Mouse (Mus musculus): ENCODE results near the gene Kcnj10. TPM values are rescaled to one million over a fixed set of nuclear protein-coding genes. Genes with fewer than 3 reads are reported as not detected.

Kcnj10 gene
- polyA plus RNA-seq, 1 experiment from 2014 or later, result 0.73 TPM

DNA sequence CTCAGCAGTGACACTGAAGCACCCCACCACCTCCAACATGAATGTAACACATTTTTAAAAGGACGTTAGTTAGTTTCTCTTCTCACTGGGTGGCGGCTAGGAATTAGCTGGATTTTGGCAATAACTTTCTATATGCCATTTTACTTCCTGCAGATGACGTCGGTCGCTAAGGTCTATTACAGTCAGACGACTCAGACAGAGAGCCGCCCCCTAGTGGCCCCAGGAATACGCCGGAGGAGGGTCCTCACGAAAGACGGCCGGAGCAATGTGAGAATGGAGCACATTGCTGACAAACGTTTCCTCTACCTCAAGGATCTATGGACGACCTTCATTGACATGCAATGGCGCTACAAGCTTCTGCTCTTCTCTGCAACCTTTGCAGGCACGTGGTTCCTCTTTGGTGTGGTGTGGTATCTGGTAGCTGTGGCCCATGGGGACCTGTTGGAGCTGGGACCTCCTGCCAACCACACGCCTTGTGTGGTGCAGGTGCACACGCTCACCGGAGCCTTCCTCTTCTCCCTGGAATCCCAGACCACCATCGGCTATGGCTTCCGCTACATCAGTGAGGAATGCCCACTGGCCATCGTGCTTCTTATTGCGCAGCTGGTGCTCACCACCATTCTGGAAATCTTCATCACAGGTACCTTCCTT lies 27.9 kb downstream of the Kcnj10 start:
- no peaks in the 10 kb centered on the region for H3K9me3 ChIP-seq (ENCODE audit: control insufficient read depth, low read length)
- no peak overlapping the region for H3K27ac ChIP-seq (ENCODE audit: low read depth, low read length)
- no peak overlapping the region for H3K4me2 ChIP-seq (replicated peaks; ENCODE audit: low read depth, low read length)
- no peaks in the 10 kb centered on the region for H3K4me1 ChIP-seq (replicated peaks; ENCODE audit: control insufficient read depth, insufficient read depth, low read length)
- H3K36me3 ChIP-seq (ENCODE audit: control insufficient read depth, insufficient read depth, low read length), result no peaks in the 10 kb centered on the region
- H3K9ac ChIP-seq (ENCODE audit: low read depth, low read length), result no peak overlapping the region
- WGBS, result 32% methylated on average over 23 of the region's 23 CpGs
- DNase-seq (ENCODE audit: low spot score) (peak; percentile 80), ATAC-seq (ENCODE audit: low FRiP score) (peak; percentile 47)
- H3K4me3 ChIP-seq (ENCODE audit: low read depth, low read length), result no peak overlapping the region
- no peaks in the 10 kb centered on the region for H3K27me3 ChIP-seq (ENCODE audit: control insufficient read depth, insufficient read depth, low read length)

DNA sequence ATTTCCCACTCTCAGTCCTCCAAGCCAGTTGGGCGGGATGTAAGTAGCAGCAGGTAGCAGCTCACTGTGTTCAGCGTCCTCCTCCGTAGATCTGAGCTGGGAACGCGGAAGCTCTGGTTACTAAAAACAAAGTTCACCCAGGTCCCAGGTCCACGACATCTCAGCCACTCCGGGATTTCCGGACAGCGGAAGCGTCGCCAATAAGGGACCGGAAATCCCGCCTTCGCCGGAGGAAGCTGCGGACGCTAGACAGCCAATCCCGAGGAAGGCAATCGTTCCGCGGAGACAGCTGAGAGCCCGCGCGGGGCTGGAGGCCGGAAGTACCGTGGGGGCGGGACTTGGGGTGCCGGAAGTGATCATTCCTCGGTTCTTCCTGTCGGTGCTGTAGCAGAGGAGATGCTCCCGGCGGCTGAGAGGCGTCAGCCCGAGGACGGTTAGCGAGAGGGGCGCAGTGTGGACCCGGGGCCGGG lies 35.2 kb downstream of the Kcnj10 start, which contains the start of gene Pigm:
Gene Pigm (plus strand): TSS at position 349 of the 470 bp plus-strand sequence.
- H3K4me3 ChIP-seq (ENCODE audit: low read depth, low read length), result peak within 1 kb of the TSS; percentile 62
- WGBS, result under 1% methylated on average over 39 of the region's 39 CpGs
- peaks cover 8% of the 10 kb centered on the region; the same call in 1 of the 2 replicates for H3K4me1 ChIP-seq (replicated peaks; ENCODE audit: control insufficient read depth, insufficient read depth, low read length)
- no peaks in the 10 kb centered on the region for H3K27me3 ChIP-seq (ENCODE audit: control insufficient read depth, insufficient read depth, low read length)
- 0 out of 2 replicates have a peak, but pooled peaks cover 2% of the 10 kb centered on the region for H3K36me3 ChIP-seq (ENCODE audit: control insufficient read depth, insufficient read depth, low read length)
- H3K27ac ChIP-seq (ENCODE audit: low read depth, low read length), result peak within 1 kb of the TSS; percentile 19; the same call in 1 of the 2 replicates
- DNase-seq (ENCODE audit: low spot score) (peak; percentile 99), ATAC-seq (ENCODE audit: low FRiP score) (peak; percentile 98)
- H3K9me3 ChIP-seq (ENCODE audit: control insufficient read depth, low read length), result no peaks in the 10 kb centered on the region
- peak within 1 kb of the TSS; percentile 59 for H3K9ac ChIP-seq (ENCODE audit: low read depth, low read length)
- peak within 1 kb of the TSS; percentile 92 for H3K4me2 ChIP-seq (replicated peaks; ENCODE audit: low read depth, low read length)

DNA sequence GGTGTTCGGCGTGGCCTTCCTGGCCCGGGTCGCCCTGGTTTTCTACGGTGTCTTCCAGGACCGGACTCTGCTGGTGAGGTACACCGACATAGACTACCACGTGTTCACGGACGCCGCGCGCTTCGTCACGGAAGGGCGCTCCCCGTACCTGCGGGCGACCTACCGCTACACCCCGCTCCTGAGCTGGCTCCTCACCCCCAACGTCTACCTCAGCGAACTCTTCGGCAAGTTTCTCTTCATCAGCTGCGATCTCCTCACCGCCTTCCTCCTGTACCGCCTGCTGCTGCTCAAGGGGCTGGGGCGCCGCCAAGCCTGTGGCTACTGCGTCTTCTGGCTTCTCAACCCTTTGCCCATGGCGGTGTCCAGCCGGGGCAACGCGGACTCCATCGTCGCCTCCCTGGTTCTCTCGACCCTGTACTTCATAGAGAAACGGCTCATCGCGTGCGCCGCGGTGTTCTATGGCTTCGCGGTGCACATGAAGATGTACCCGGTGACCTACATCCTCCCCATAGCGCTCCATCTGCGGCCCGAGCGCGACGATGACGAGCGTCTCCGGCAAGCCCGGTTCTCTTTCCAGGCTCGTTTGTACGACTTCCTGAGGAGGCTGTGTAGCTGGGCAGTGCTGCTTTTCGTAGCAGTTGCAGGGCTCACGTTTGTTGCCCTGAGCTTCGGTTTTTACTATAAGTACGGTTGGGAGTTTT lies 35.9 kb downstream of the Kcnj10 start:
- Histone ChIP-seq H3K9me3 (ENCODE audit: control insufficient read depth, low read length) (no peaks in the 10 kb centered on the region), H3K4me2 (replicated peaks; ENCODE audit: low read depth, low read length) (peak overlapping the region; percentile 92), H3K36me3 (ENCODE audit: control insufficient read depth, insufficient read depth, low read length) (0 out of 2 replicates have a peak, but pooled peaks cover 3% of the 10 kb centered on the region), H3K27ac (ENCODE audit: low read depth, low read length) (no peak overlapping the region), H3K4me1 (replicated peaks; ENCODE audit: control insufficient read depth, insufficient read depth, low read length) (peaks cover 8% of the 10 kb centered on the region; the same call in 1 of the 2 replicates), H3K4me3 (ENCODE audit: low read depth, low read length) (peak overlapping the region; percentile 62), H3K9ac (ENCODE audit: low read depth, low read length) (peak overlapping the region; percentile 59), H3K27me3 (ENCODE audit: control insufficient read depth, insufficient read depth, low read length) (no peaks in the 10 kb centered on the region)
- DNase-seq (ENCODE audit: low spot score) (peak; percentile 29), ATAC-seq (ENCODE audit: low FRiP score) (no peak; the same call in 1 of the 2 replicates)
- 3% methylated on average over 60 of the region's 62 CpGs for WGBS

- 88% methylated on average over 10 of the region's 10 CpGs for WGBS
These were observed 39.1 kb downstream of the Kcnj10 start for GRCm38 (mm10) chr1:172380066-172380465.

DNA sequence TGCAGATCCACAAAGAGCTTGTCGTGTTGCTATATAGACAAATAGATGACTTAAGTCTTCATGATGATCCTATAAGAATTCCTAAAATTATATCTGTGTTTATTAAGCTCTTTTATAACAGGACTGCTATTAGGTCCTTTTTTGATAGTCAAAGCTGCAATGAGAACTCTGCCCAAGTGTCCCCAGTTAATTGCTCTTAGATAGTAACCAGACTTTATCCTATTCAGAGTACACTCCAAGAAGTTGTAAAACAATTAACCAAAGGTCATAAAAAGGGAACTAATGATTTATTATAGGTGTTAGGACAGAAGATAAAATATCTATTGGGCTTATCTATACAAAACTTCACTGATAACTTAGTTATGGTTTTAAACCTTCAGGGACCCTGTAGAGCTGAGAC lies 41.1 kb downstream of the Kcnj10 start:
- 97% methylated on average over 1 of the region's 1 CpGs for WGBS
- no peak overlapping the region for H3K4me2 ChIP-seq (replicated peaks; ENCODE audit: low read depth, low read length)

More at GRCm38 (mm10) chr1:172380066-172380465, 39.1 kb downstream of the Kcnj10 start:
- H3K9me3 ChIP-seq (ENCODE audit: control insufficient read depth, low read length), result no peaks in the 10 kb centered on the region
- H3K4me3 ChIP-seq (ENCODE audit: low read depth, low read length), result no peak overlapping the region
- H3K36me3 ChIP-seq (ENCODE audit: control insufficient read depth, insufficient read depth, low read length), result 0 out of 2 replicates have a peak, but pooled peaks cover 3% of the 10 kb centered on the region
- ATAC-seq (ENCODE audit: low FRiP score) (no peak), DNase-seq (ENCODE audit: low spot score) (no peak)
- no peaks in the 10 kb centered on the region for H3K27me3 ChIP-seq (ENCODE audit: control insufficient read depth, insufficient read depth, low read length)
- no peak overlapping the region for H3K27ac ChIP-seq (ENCODE audit: low read depth, low read length)
- H3K9ac ChIP-seq (ENCODE audit: low read depth, low read length), result no peak overlapping the region
- peaks cover 8% of the 10 kb centered on the region; the same call in 1 of the 2 replicates for H3K4me1 ChIP-seq (replicated peaks; ENCODE audit: control insufficient read depth, insufficient read depth, low read length)
- H3K4me2 ChIP-seq (replicated peaks; ENCODE audit: low read depth, low read length), result no peak overlapping the region

DNA sequence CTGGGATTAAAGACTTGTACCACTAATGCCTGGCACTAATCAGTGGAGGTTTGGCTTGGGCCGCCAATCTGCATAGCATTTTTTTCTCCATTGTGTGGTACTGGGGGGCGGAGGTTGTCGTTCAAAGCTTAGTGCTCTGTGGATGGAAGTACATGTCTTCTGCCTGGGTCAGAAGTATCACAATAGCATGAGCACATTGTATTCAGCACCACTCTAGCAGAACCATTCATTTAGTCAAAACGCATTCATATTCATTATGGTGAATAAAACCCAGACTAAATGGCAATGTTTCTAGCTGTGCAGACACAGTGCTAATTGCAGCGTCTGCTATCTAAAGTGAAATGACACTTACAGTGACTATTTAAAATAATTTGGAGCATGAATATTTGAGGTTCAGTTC lies 46.2 kb downstream of the Kcnj10 start:
- ATAC-seq (ENCODE audit: low FRiP score) (no peak), DNase-seq (ENCODE audit: low spot score) (no peak)
- Histone ChIP-seq H3K9me3 (ENCODE audit: control insufficient read depth, low read length) (no peaks in the 10 kb centered on the region), H3K4me1 (replicated peaks; ENCODE audit: control insufficient read depth, insufficient read depth, low read length) (no peaks in the 10 kb centered on the region), H3K36me3 (ENCODE audit: control insufficient read depth, insufficient read depth, low read length) (no peaks in the 10 kb centered on the region), H3K27ac (ENCODE audit: low read depth, low read length) (no peak overlapping the region), H3K4me2 (replicated peaks; ENCODE audit: low read depth, low read length) (no peak overlapping the region), H3K27me3 (ENCODE audit: control insufficient read depth, insufficient read depth, low read length) (no peaks in the 10 kb centered on the region), H3K9ac (ENCODE audit: low read depth, low read length) (no peak overlapping the region), H3K4me3 (ENCODE audit: low read depth, low read length) (no peak overlapping the region)
- WGBS, result 65% methylated on average over 5 of the region's 5 CpGs

More for the DNA sequence above, 41.1 kb downstream of the Kcnj10 start:
- ATAC-seq (ENCODE audit: low FRiP score), result no peak
- no peaks in the 10 kb centered on the region for H3K27me3 ChIP-seq (ENCODE audit: control insufficient read depth, insufficient read depth, low read length)
- no peak overlapping the region for H3K27ac ChIP-seq (ENCODE audit: low read depth, low read length)
- DNase-seq (ENCODE audit: low spot score), result no peak
- H3K4me1 ChIP-seq (replicated peaks; ENCODE audit: control insufficient read depth, insufficient read depth, low read length), result peaks cover 6% of the 10 kb centered on the region; the same call in 1 of the 2 replicates
- no peak overlapping the region for H3K4me3 ChIP-seq (ENCODE audit: low read depth, low read length)
- H3K9me3 ChIP-seq (ENCODE audit: control insufficient read depth, low read length), result no peaks in the 10 kb centered on the region
- H3K9ac ChIP-seq (ENCODE audit: low read depth, low read length), result no peak overlapping the region
- H3K36me3 ChIP-seq (ENCODE audit: control insufficient read depth, insufficient read depth, low read length), result 0 out of 2 replicates have a peak, but pooled peaks cover 3% of the 10 kb centered on the region

DNA sequence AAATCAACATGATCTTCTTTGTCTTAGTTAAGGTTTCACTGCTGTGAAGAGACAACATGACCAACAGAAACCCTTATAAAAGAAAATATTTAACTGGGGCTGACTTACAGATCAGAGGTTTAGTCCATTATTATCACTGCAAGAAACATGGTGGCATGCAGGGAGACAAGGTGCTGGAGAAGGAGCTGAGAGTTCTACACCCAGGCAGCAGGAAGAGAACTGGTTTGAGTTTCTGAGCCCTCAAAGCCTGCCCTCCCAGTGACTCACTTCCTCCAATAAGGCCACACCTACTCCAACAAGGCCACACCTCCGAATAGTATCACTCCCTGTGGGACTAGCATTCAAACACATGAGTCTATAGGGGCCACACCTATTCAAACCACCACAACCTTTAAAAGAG lies 49.8 kb downstream of the Kcnj10 start:
- Histone ChIP-seq H3K36me3 (ENCODE audit: control insufficient read depth, insufficient read depth, low read length) (no peaks in the 10 kb centered on the region), H3K4me3 (ENCODE audit: low read depth, low read length) (no peak overlapping the region), H3K9ac (ENCODE audit: low read depth, low read length) (no peak overlapping the region), H3K4me2 (replicated peaks; ENCODE audit: low read depth, low read length) (no peak overlapping the region), H3K9me3 (ENCODE audit: control insufficient read depth, low read length) (no peaks in the 10 kb centered on the region), H3K27me3 (ENCODE audit: control insufficient read depth, insufficient read depth, low read length) (no peaks in the 10 kb centered on the region), H3K27ac (ENCODE audit: low read depth, low read length) (no peak overlapping the region), H3K4me1 (replicated peaks; ENCODE audit: control insufficient read depth, insufficient read depth, low read length) (no peaks in the 10 kb centered on the region)
- DNase-seq (ENCODE audit: low spot score), result no peak
- 78% methylated on average over 1 of the region's 1 CpGs for WGBS
- no peak for ATAC-seq (ENCODE audit: low FRiP score)

DNA sequence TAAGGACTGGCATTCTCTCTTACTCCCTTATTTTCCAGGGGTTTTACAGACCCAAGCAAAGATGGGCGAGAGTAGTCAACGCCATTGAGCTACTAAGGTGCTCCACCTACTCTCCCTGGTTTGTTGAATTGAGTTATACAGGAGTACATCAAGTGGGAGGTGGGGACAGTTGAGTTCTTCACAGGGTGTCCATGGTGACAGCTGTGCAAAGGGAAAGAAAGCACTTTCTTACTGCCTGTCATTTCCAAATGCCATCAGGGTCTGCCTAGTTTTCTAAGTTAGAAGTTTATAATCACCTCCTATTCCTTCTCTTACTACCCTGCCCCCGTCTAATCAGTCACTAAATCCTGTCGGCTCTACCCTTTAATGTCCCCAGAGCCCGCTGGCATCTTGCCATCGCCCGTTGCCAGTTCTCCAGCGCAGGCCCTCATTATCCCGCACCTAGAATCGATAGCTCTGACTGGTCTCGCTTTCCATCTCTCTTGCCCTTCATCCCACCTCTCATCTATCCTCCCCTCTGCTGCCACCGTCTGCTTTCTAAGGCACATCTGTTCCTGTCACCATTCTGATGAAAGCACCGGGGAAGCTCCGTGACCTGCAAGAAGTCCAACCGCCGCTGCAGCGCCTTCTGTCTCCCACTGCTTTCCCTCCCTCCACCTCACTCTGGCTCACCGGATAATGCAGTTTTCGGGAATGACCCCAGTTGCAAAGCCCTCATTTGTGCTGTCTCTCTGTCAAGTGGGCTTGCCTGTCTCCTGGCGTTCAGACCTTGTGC lies 51.0 kb downstream of the Kcnj10 start:
- Histone ChIP-seq H3K4me1 (replicated peaks; ENCODE audit: control insufficient read depth, insufficient read depth, low read length) (no peaks in the 10 kb centered on the region), H3K9ac (ENCODE audit: low read depth, low read length) (no peak overlapping the region), H3K36me3 (ENCODE audit: control insufficient read depth, insufficient read depth, low read length) (no peaks in the 10 kb centered on the region), H3K4me2 (replicated peaks; ENCODE audit: low read depth, low read length) (0 out of 2 replicates have a peak overlapping the region, but pooled peaks have one; percentile 11), H3K27ac (ENCODE audit: low read depth, low read length) (no peak overlapping the region), H3K4me3 (ENCODE audit: low read depth, low read length) (no peak overlapping the region), H3K27me3 (ENCODE audit: control insufficient read depth, insufficient read depth, low read length) (no peaks in the 10 kb centered on the region), H3K9me3 (ENCODE audit: control insufficient read depth, low read length) (no peaks in the 10 kb centered on the region)
- ATAC-seq (ENCODE audit: low FRiP score), result 0 out of 2 replicates have a peak, but pooled peaks have one; percentile 17
- no peak for DNase-seq (ENCODE audit: low spot score)
- WGBS, result 27% methylated on average over 20 of the region's 20 CpGs

Measured in hindbrain, embryonic 11.5 days (tissue).